Mouse (Mus musculus) thymus, adult 2 months (tissue): Measurements from ENCODE around the gene Gpr155.

ENCODE experiments used
- CTCF ChIP-seq: fragments of 200-500 bp; IDR thresholded peaks from 2 replicates; pipeline ENCODE4 v1.5.1; 2012; ENCODE audit warnings: mild to moderate bottlenecking, control low read depth, low read length, moderate library complexity, borderline replicate concordance; ENCODE audit not compliant: control insufficient read depth, poor library complexity, insufficient read depth; ENCODE audit errors: extremely low read depth
- POLR2A ChIP-seq: fragments of 200-500 bp; IDR thresholded peaks from 2 replicates; pipeline ENCODE4 v1.6.1; 2012; ENCODE audit warnings: mild to moderate bottlenecking, low read length, control low read depth, moderate library complexity; ENCODE audit not compliant: control insufficient read depth, poor library complexity, insufficient read depth; ENCODE audit errors: extremely low read depth

DNA sequence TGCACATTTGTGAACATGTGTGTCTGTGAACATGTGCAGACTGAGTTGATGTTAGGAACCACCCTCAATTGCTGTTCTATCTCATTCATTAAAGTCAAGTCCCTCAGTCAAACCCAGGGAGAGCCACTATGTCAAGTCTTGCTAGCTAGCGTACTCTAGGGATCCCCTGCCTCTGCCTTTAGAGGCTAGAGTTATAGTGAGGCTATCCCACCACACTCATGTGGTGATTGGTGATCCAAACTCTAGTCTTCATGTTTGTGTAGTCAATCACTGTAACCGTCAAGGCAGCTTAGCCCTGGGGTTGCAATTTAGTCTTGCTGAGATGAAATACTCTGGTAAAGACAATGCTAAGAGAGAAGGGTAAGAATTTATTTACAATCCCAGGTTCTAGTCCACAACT is 11.1 kb upstream of the Gpr155 start:
- TF ChIP-seq POLR2A: no peak
- no peak for TF ChIP-seq CTCF
